Mouse (Mus musculus) MEL (cell line): ENCODE data around the gene Rln3. TPM values are rescaled to one million over a fixed set of nuclear protein-coding genes. Genes with fewer than 3 reads are reported as not detected.
A peak's percentile ranks its signal among the peaks of the same experiment; 100 is the strongest.

ENCODE experiments used
- DNase-seq: peaks from one replicate; pipeline ENCODE4 v3.0.0; 2011; ENCODE audit warnings: low read depth, low spot score
- H3K27ac ChIP-seq: 2 replicates; pipeline ENCODE4 v1.5.1; 2012; ENCODE audit warnings: low read depth, mild to moderate bottlenecking, control low read depth, low read length, moderate library complexity; ENCODE audit not compliant: control insufficient read depth
- H3K27me3 ChIP-seq, 2 experiments: fragments of 150-350 bp in 1 of 2; sonication (generic) in 1 of 2; 2 replicates each; pipeline ENCODE4 v1.6.1; 2012; ENCODE audit warnings: low read length in 2 of 2, mild to moderate bottlenecking in 2 of 2, improper control_type of control experiment in 1 of 2, moderate library complexity in 1 of 2; ENCODE audit not compliant: insufficient read depth in 2 of 2, control insufficient read depth in 1 of 2
- H3K36me3 ChIP-seq, 2 experiments: 2 replicates each; pipeline ENCODE4 v1.6.1; 2012 to 2014; ENCODE audit warnings: low read length in 2 of 2, improper control_type of control experiment in 1 of 2, inconsistent platforms in 1 of 2, mild to moderate bottlenecking in 1 of 2; ENCODE audit not compliant: insufficient read depth in 2 of 2, control insufficient read depth in 1 of 2
- H3K4me1 ChIP-seq, 2 experiments: fragments of 150-350 bp in 1 of 2; sonication (generic) in 1 of 2; 2 replicates each; pipeline ENCODE4 v1.6.1; 2012; ENCODE audit warnings: low read length in 2 of 2, improper control_type of control experiment in 1 of 2, mild to moderate bottlenecking in 1 of 2; ENCODE audit not compliant: insufficient read depth in 2 of 2, control insufficient read depth in 1 of 2
- H3K4me3 ChIP-seq, 2 experiments: fragments of 150-350 bp in 1 of 2; sonication (generic) in 1 of 2; 2 replicates each; pipeline ENCODE4 v1.5.1; 2012; ENCODE audit warnings: low read depth in 2 of 2, low read length in 2 of 2, mild to moderate bottlenecking in 2 of 2, moderate library complexity in 2 of 2, control low read depth in 1 of 2, improper control_type of control experiment in 1 of 2; ENCODE audit not compliant: control insufficient read depth in 1 of 2, insufficient read depth in 1 of 2
- H3K79me2 ChIP-seq: 2 replicates; pipeline ENCODE4 v1.6.1; 2012; ENCODE audit warnings: mild to moderate bottlenecking, low read length, moderate library complexity; ENCODE audit not compliant: control insufficient read depth, poor library complexity, insufficient read depth
- H3K9ac ChIP-seq: 2 replicates; pipeline ENCODE4 v1.6.1; 2012; ENCODE audit warnings: low read depth, mild to moderate bottlenecking, control low read depth, low read length, moderate library complexity; ENCODE audit not compliant: control insufficient read depth, poor library complexity, severe bottlenecking
- H3K9me3 ChIP-seq: fragments of 150-350 bp; sonication (generic); replicated peaks from 2 replicates; pipeline ENCODE4 v1.6.1; 2012; ENCODE audit warnings: mild to moderate bottlenecking, low read length, improper control_type of control experiment, moderate library complexity; ENCODE audit not compliant: insufficient read depth
- BHLHE40 ChIP-seq: IDR thresholded peaks from 2 replicates; pipeline ENCODE4 v1.6.1; 2012; ENCODE audit warnings: low read depth, mild to moderate bottlenecking, inconsistent platforms, low read length, improper control_type of control experiment, borderline replicate concordance
- CHD2 ChIP-seq: IDR thresholded peaks from 2 replicates; pipeline ENCODE4 v1.6.1; 2011; ENCODE audit warnings: low read length, improper control_type of control experiment
- CTCF ChIP-seq, 3 experiments: IDR thresholded peaks in 2 of 3; conservative IDR thresholded peaks in 1 of 3; 2 replicates each; pipeline ENCODE4 v1.5.1; 2011 to 2012; ENCODE audit warnings: low read length in 3 of 3, low read depth in 2 of 3, mild to moderate bottlenecking in 2 of 3, improper control_type of control experiment in 1 of 3, inconsistent platforms in 1 of 3, mixed read lengths in 1 of 3, moderate library complexity in 1 of 3; ENCODE audit not compliant: control insufficient read depth in 1 of 3, insufficient read depth in 1 of 3, poor library complexity in 1 of 3, severe bottlenecking in 1 of 3
- E2F4 ChIP-seq: IDR thresholded peaks from 2 replicates; pipeline ENCODE4 v1.6.1; 2011; ENCODE audit warnings: low read depth, low read length, improper control_type of control experiment, borderline replicate concordance
- ELF1 ChIP-seq: IDR thresholded peaks from 2 replicates; pipeline ENCODE4 v1.6.1; 2014; ENCODE audit warnings: low read depth, mild to moderate bottlenecking, inconsistent platforms, low read length, improper control_type of control experiment, moderate library complexity
- EP300 ChIP-seq, 2 experiments: IDR thresholded peaks; 2 replicates each; pipeline ENCODE4 v1.6.1; 2011; ENCODE audit warnings: improper control_type of control experiment in 2 of 2, low read length in 2 of 2, low read depth in 1 of 2, mild to moderate bottlenecking in 1 of 2
- HCFC1 ChIP-seq: IDR thresholded peaks from 2 replicates; pipeline ENCODE4 v1.6.1; 2012; ENCODE audit warnings: low read depth, mild to moderate bottlenecking, inconsistent platforms, low read length, improper control_type of control experiment, moderate library complexity
- JUND ChIP-seq: IDR thresholded peaks from 2 replicates; pipeline ENCODE4 v1.6.1; 2011; ENCODE audit warnings: low read depth, mild to moderate bottlenecking, improper control_type of control experiment, low read length
- MAZ ChIP-seq: IDR thresholded peaks from 2 replicates; pipeline ENCODE4 v1.6.1; 2012; ENCODE audit warnings: low read depth, mild to moderate bottlenecking, inconsistent platforms, low read length, improper control_type of control experiment
- MEF2A ChIP-seq: IDR thresholded peaks from 2 replicates; pipeline ENCODE4 v1.6.1; 2014; ENCODE audit warnings: low read depth, mild to moderate bottlenecking, inconsistent platforms, low read length, improper control_type of control experiment; ENCODE audit not compliant: poor library complexity, insufficient replicate concordance, severe bottlenecking; ENCODE audit errors: extremely low read depth
- MXI1 ChIP-seq: IDR thresholded peaks from 2 replicates; pipeline ENCODE4 v1.6.1; 2011; ENCODE audit warnings: mild to moderate bottlenecking, low read depth, low read length, improper control_type of control experiment
- NELFE ChIP-seq: IDR thresholded peaks from 2 replicates; pipeline ENCODE4 v1.6.1; 2011; ENCODE audit warnings: low read depth, low read length, improper control_type of control experiment
- POLR2A ChIP-seq, 2 experiments: IDR thresholded peaks; 2 replicates each; pipeline ENCODE4 v1.6.1; 2011 to 2012; ENCODE audit warnings: low read length in 2 of 2, mild to moderate bottlenecking in 2 of 2, control low read depth in 1 of 2, improper control_type of control experiment in 1 of 2, low read depth in 1 of 2, moderate library complexity in 1 of 2; ENCODE audit not compliant: control insufficient read depth in 1 of 2, insufficient read depth in 1 of 2, poor library complexity in 1 of 2
- POLR2AphosphoS2 ChIP-seq: IDR thresholded peaks from 2 replicates; pipeline ENCODE4 v1.6.1; 2011; ENCODE audit warnings: low read length, improper control_type of control experiment
- POLR2AphosphoS5 ChIP-seq: IDR thresholded peaks from 2 replicates; pipeline ENCODE4 v1.6.1; 2012; ENCODE audit warnings: low read depth, borderline replicate concordance, mild to moderate bottlenecking, inconsistent platforms, low read length, moderate library complexity, mixed read lengths
- SMC3 ChIP-seq: IDR thresholded peaks from 2 replicates; pipeline ENCODE4 v1.6.1; 2011; ENCODE audit warnings: low read depth, low read length, improper control_type of control experiment
- TAL1 ChIP-seq: IDR thresholded peaks from 2 replicates; pipeline ENCODE4 v1.6.1; 2012; ENCODE audit warnings: mild to moderate bottlenecking, inconsistent platforms, low read length, moderate library complexity, mixed read lengths
- UBTF ChIP-seq: IDR thresholded peaks from 2 replicates; pipeline ENCODE4 v1.6.1; 2012; ENCODE audit warnings: low read depth, mild to moderate bottlenecking, inconsistent platforms, low read length, improper control_type of control experiment, moderate library complexity, borderline replicate concordance; ENCODE audit not compliant: insufficient read depth
- ZKSCAN1 ChIP-seq: IDR thresholded peaks from 2 replicates; pipeline ENCODE4 v1.6.1; 2012; ENCODE audit warnings: low read depth, mild to moderate bottlenecking, inconsistent platforms, low read length, improper control_type of control experiment, moderate library complexity
- ZNF384 ChIP-seq: IDR thresholded peaks from 2 replicates; pipeline ENCODE4 v1.6.1; 2012; ENCODE audit warnings: low read depth, mild to moderate bottlenecking, inconsistent platforms, low read length, improper control_type of control experiment
- polyA plus RNA-seq, 2 experiments: library from polyadenylated mRNA; stranded (reverse) in 1 of 2; unstranded in 1 of 2; fragments of >175 nt in 1 of 2; fragments of >200 nt in 1 of 2; gene quantifications; 2 replicates each; pipeline versions ENCODE4 v1.2.1 to v1.2.4; 2012; ENCODE audit warnings: low replicate concordance in 2 of 2, low read depth in 1 of 2; ENCODE audit not compliant: insufficient read length in 2 of 2, insufficient read depth in 1 of 2, missing spikeins in 1 of 2
- total RNA-seq: library from RNA; depleted of rRNA; stranded (reverse); fragments of 300-350 nt; gene quantifications from 2 replicates; pipeline ENCODE4 v1.2.3, GENCODE M21; 2012

Rln3 gene
- total and polyA plus RNA-seq, 3 experiments, result not detected

DNA sequence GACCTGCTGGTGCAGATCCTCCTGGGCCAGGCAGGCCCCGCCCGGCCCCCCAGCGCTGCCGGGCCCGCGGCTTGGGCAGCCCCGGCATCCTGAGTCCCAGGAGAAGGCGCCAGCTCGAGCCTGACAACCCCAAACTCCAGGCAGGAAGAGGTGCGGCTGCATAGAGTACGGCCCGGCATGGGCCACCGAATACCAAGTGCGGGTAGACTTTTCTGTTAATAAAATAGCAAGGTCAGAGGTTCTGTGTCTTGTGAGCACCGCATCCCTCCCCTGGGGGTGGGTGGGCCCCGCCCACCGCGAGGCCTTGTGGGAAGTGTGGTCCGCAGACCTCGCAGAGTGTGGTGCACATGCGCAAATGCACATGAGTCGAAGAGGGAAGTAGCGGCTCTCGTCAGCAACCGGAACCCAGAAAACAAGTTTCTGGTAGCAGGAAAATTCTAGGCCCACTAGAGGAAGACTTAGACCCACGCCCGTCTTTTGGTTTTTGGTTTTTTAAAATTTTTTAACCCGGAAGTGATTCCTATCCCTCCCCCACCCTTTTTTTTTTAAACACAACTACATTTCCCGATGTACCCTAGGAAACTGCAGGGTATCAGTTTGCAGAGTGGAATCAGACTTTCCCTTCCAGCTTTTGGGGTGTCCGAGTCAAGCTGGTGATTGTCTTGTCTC lies 40.1 kb downstream of the Rln3 start (continued):
- no peak for TF ChIP-seq MEF2A
- no peak for TF ChIP-seq TAL1
- TF ChIP-seq CTCF (IDR thresholded peaks at IDR 0.05 in 2 of 3, conservative IDR thresholded peaks at IDR 0.05 in 1 of 3; ENCODE audit: control insufficient read depth in 1 of 3, insufficient read depth in 1 of 3, low read depth in 2 of 3, low read length in 3 of 3, poor library complexity in 1 of 3, severe bottlenecking in 1 of 3), result no peak
- TF ChIP-seq ELF1, result peak; percentile 91
- TF ChIP-seq MXI1, result peak; percentile 64
- TF ChIP-seq BHLHE40, result no peak
- TF ChIP-seq UBTF, result no peak
- TF ChIP-seq NELFE, result peak; percentile 74
- TF ChIP-seq MAZ, result peak; percentile 98; the same call in 1 of the 2 replicates
- peak; percentile 96 for TF ChIP-seq HCFC1
- TF ChIP-seq E2F4, result no peak
- peak; percentile 41; the same call in 1 of the 2 replicates for TF ChIP-seq CHD2
- peak in 1 of 2 experiments; percentile 19; a peak in 2 of 4 replicates for TF ChIP-seq EP300 (IDR thresholded peaks at IDR 0.05; ENCODE audit: low read depth in 1 of 2, low read length in 2 of 2)
- TF ChIP-seq POLR2A (IDR thresholded peaks at IDR 0.05; ENCODE audit: control insufficient read depth in 1 of 2, insufficient read depth in 1 of 2, low read depth in 1 of 2, low read length in 2 of 2, poor library complexity in 1 of 2), result peak in 1 of 2 experiments; percentile 72; a peak in 2 of 4 replicates
- no peak for TF ChIP-seq JUND
- no peak for TF ChIP-seq ZKSCAN1
- no peak for TF ChIP-seq SMC3
- TF ChIP-seq POLR2AphosphoS5, result no peak
- peak; percentile 70 for TF ChIP-seq POLR2AphosphoS2
- TF ChIP-seq, all 39 proteins: peak for 20

DNA sequence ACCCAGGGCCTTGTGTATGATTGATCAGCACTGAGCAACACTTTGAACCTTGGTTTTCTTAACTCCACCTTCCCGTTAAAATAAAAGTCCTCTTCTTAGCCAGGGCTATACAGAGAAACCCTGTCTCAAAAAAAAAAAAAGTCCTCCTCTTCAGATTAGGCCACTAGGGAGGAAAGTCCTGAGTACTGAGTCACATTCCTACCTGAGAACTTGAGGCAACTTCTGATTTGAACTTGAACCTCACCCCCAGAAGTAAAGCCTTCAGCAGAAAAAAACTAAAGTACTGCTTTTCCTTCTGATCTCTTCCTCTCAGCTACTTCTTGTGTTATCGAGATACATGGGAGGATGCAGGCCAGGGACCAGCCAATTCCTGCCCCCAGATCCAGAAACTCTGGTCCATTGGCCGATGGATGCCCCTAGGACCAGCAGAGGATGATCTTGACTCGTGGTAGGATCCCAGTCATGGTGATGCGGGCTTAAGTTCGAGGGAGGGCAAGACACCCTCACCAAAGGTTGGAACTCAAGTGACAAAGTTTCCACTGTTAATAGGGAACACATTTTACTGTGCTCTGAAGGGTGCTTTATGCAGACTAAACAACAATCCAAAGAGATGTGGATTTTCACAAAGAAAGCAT lies 41.1 kb downstream of the Rln3 start:
- peaks cover 9% of the 10 kb centered on the region for H3K79me2 ChIP-seq
- peaks cover 4 to 28% of the 10 kb centered on the region in 2 experiments; a peak in 3 of 4 replicates for H3K4me1 ChIP-seq
- peak; percentile 84 for TF ChIP-seq ZNF384
- no peak for TF ChIP-seq POLR2AphosphoS2
- H3K27me3 ChIP-seq, result no peaks in the 10 kb centered on the region
- DNase-seq, result peak; percentile 47
- peaks cover 3 to 18% of the 10 kb centered on the region in 2 experiments; a peak in 2 of 4 replicates for H3K36me3 ChIP-seq
- peak overlapping the region; percentile 70 for H3K27ac ChIP-seq
- peak overlapping the region; percentile 65 to 76 for H3K4me3 ChIP-seq
- H3K9me3 ChIP-seq, result no peaks in the 10 kb centered on the region
- H3K9ac ChIP-seq, result peak overlapping the region; percentile 78
